Mouse (Mus musculus): Measurements from ENCODE around the gene Creb5. TPM values are rescaled to one million over a fixed set of nuclear protein-coding genes. Genes with fewer than 3 reads are reported as not detected.

The Creb5 gene
- polyA plus RNA-seq, 1 experiment from 2014 or later = 0.20 TPM

GRCm38 (mm10) chr6:53429368-53429767, 142.3 kb downstream of the Creb5 start:
- no peak overlapping the region for H3K9ac ChIP-seq (replicated peaks)
- ATAC-seq (no peak), DNase-seq (no peak)
- no peak for TF ChIP-seq CTCF (IDR thresholded peaks at IDR 0.05; ENCODE audit: low read depth)
- no peak for TF ChIP-seq EP300 (IDR thresholded peaks at IDR 0.05; ENCODE audit: low read depth)
- no peak overlapping the region for H3K4me3 ChIP-seq (ENCODE audit: low read depth, low read length)
- peaks cover 14% of the 10 kb centered on the region for H3K27me3 ChIP-seq (ENCODE audit: insufficient read depth, low read length)
- 71% methylated on average over 7 of the region's 7 CpGs for WGBS (ENCODE audit: insufficient replicate concordance)
- H3K27ac ChIP-seq (ENCODE audit: low read depth) = no peak overlapping the region
- no peaks in the 10 kb centered on the region for H3K4me1 ChIP-seq (ENCODE audit: insufficient read depth)
- no peaks in the 10 kb centered on the region for H3K36me3 ChIP-seq (replicated peaks; ENCODE audit: insufficient read depth, low read length)
- no peaks in the 10 kb centered on the region for H3K9me3 ChIP-seq (ENCODE audit: low read length)
- no peak overlapping the region for H3K4me2 ChIP-seq (ENCODE audit: low read depth, low read length)

- WGBS (ENCODE audit: insufficient replicate concordance) = 64% methylated on average over 4 of the region's 4 CpGs
- Histone ChIP-seq H3K4me1 (ENCODE audit: insufficient read depth) (no peaks in the 10 kb centered on the region), H3K36me3 (replicated peaks; ENCODE audit: insufficient read depth, low read length) (no peaks in the 10 kb centered on the region), H3K4me2 (ENCODE audit: low read depth, low read length) (no peak overlapping the region), H3K27me3 (ENCODE audit: insufficient read depth, low read length) (peaks cover 14% of the 10 kb centered on the region), H3K4me3 (ENCODE audit: low read depth, low read length) (no peak overlapping the region), H3K9me3 (ENCODE audit: low read length) (no peaks in the 10 kb centered on the region), H3K9ac (replicated peaks) (no peak overlapping the region), H3K27ac (ENCODE audit: low read depth) (no peak overlapping the region)
- no peak for ATAC-seq
- TF ChIP-seq CTCF (IDR thresholded peaks at IDR 0.05; ENCODE audit: low read depth) = no peak
- no peak for TF ChIP-seq EP300 (IDR thresholded peaks at IDR 0.05; ENCODE audit: low read depth)
- DNase-seq = no peak
Observed at GRCm38 (mm10) chr6:53429891-53430290, 142.8 kb downstream of the Creb5 start.

DNA sequence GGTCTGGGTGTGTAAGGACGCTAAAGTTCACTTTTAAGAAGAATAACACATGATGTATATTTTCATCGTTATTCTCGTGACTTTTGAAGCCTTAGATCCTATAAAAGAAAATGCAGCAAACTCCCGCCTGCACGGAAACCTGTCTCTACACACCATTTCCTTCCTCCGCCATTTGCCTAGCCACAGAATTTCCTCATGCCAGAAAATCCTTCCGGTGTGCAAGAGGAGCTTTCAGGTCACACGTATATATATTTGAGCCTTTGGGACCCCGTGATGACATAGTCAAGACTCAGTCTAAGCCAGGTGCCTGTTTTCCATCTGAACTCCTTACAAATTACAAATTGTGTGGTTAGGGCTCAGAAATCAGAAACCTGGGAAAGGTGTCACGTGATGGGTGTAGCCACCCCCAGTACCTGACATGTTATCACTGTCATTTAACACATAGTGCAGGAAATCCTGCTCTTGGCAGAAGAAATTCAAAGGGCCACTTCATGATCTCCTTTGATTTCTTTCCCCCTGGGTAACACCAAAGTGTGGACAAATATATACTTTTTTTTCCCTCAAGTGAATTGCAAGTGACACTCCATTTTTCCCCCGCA, 158.9 kb downstream of the Creb5 start:
- DNase-seq = peak; percentile 31
- no peaks in the 10 kb centered on the region for H3K9me3 ChIP-seq (ENCODE audit: low read length)
- H3K4me3 ChIP-seq (ENCODE audit: low read depth, low read length) = no peak overlapping the region
- H3K4me1 ChIP-seq (ENCODE audit: insufficient read depth) = peaks cover 12% of the 10 kb centered on the region
- TF ChIP-seq CTCF (IDR thresholded peaks at IDR 0.05; ENCODE audit: low read depth) (no peak), EP300 (IDR thresholded peaks at IDR 0.05; ENCODE audit: low read depth) (no peak)
- 0 out of 2 replicates have a peak overlapping the region, but pooled peaks have one; percentile 11 for H3K27ac ChIP-seq (ENCODE audit: low read depth)
- H3K36me3 ChIP-seq (replicated peaks; ENCODE audit: insufficient read depth, low read length) = no peaks in the 10 kb centered on the region
- H3K9ac ChIP-seq (replicated peaks) = no peak overlapping the region
- 42% methylated on average over 11 of the region's 11 CpGs for WGBS (ENCODE audit: insufficient replicate concordance)
- no peak overlapping the region for H3K4me2 ChIP-seq (ENCODE audit: low read depth, low read length)
- ATAC-seq = no peak
- H3K27me3 ChIP-seq (ENCODE audit: insufficient read depth, low read length) = peaks cover 54% of the 10 kb centered on the region

GRCm38 (mm10) chr6:53447479-53447878, 160.4 kb downstream of the Creb5 start:
- no peak for TF ChIP-seq CTCF (IDR thresholded peaks at IDR 0.05; ENCODE audit: low read depth)
- TF ChIP-seq EP300 (IDR thresholded peaks at IDR 0.05; ENCODE audit: low read depth) = no peak
- Histone ChIP-seq H3K27ac (ENCODE audit: low read depth) (peak overlapping the region; percentile 51; the same call in 1 of the 2 replicates), H3K36me3 (replicated peaks; ENCODE audit: insufficient read depth, low read length) (no peaks in the 10 kb centered on the region), H3K27me3 (ENCODE audit: insufficient read depth, low read length) (peaks cover 60% of the 10 kb centered on the region), H3K4me1 (ENCODE audit: insufficient read depth) (peaks cover 12% of the 10 kb centered on the region), H3K4me2 (ENCODE audit: low read depth, low read length) (no peak overlapping the region), H3K9ac (replicated peaks) (no peak overlapping the region), H3K9me3 (ENCODE audit: low read length) (no peaks in the 10 kb centered on the region), H3K4me3 (ENCODE audit: low read depth, low read length) (no peak overlapping the region)
- 54% methylated on average over 9 of the region's 9 CpGs for WGBS (ENCODE audit: insufficient replicate concordance)
- DNase-seq = no peak
- no peak for ATAC-seq

DNA sequence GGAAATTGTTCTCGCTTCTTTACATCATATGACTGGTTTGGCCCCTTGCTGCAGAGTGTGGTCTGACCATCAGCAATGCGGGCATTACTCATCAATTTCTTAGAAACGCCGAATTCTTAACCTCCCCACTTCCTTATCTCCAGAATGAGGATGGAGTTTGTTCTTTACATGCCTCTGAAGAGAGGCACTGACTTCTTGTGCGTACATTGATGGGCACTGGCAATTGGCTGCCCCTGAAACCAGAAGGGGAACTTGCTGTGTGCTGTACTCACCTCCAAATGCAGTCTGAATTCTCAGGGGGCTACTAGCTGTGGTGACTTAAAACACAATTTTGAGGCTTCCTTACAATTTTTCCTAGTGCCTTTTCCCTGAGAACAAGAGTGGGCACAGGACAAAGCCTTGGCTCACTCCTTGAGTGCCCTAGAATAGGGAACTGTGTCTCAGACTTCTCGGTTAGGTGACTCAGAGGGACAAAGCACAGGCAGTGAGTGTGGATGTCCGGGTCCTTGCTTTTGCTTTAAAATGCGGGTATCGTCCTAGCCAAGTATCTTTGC, 161.3 kb downstream of the Creb5 start:
- no peak overlapping the region for H3K4me3 ChIP-seq (ENCODE audit: low read depth, low read length)
- no peak for TF ChIP-seq EP300 (IDR thresholded peaks at IDR 0.05; ENCODE audit: low read depth)
- TF ChIP-seq CTCF (IDR thresholded peaks at IDR 0.05; ENCODE audit: low read depth) = no peak
- 31% methylated on average over 9 of the region's 9 CpGs for WGBS (ENCODE audit: insufficient replicate concordance)
- H3K4me1 ChIP-seq (ENCODE audit: insufficient read depth) = peaks cover 12% of the 10 kb centered on the region
- H3K4me2 ChIP-seq (ENCODE audit: low read depth, low read length) = no peak overlapping the region
- H3K27ac ChIP-seq (ENCODE audit: low read depth) = peak overlapping the region; percentile 51
- H3K9ac ChIP-seq (replicated peaks) = no peak overlapping the region
- no peaks in the 10 kb centered on the region for H3K36me3 ChIP-seq (replicated peaks; ENCODE audit: insufficient read depth, low read length)
- peak; percentile 48 for ATAC-seq
- peaks cover 67% of the 10 kb centered on the region for H3K27me3 ChIP-seq (ENCODE audit: insufficient read depth, low read length)
- no peak for DNase-seq
- no peaks in the 10 kb centered on the region for H3K9me3 ChIP-seq (ENCODE audit: low read length)

DNA sequence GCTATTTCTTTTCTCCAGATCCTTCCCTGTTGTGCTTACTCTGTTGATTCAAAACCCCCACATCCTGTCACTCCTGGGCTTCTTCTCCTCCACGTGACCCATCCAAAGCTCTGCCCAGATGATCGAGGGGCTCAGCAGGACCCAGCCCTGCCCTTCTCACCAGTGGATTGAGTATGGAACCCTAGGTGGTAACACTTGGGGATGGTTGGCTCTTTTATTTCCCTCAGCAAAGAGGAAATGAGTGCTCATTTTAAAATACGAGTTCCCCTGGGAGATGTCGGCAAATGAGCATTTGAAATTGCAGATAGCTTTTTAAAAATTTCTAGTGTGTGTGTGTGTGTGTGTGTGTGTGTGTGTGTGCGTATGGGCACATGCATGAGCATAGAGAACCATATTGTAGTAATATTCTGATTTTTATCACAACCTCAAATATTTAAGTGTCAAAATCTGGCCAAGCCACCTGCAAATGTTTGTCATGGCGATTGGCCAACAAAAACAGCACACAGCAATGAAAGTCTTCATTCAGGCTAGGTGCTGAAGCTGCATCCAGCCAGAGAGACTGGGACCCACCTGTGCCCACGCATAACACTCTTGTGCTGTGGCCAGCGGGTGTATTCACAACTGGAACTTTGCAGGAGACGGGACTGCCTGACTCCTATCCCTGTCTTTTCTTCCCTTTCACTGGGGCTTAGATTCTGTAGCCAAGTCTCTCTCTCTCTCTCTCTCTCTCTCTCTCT, 162.5 kb downstream of the Creb5 start:
- TF ChIP-seq EP300 (IDR thresholded peaks at IDR 0.05; ENCODE audit: low read depth) (no peak), CTCF (IDR thresholded peaks at IDR 0.05; ENCODE audit: low read depth) (no peak)
- Histone ChIP-seq H3K4me3 (ENCODE audit: low read depth, low read length) (no peak overlapping the region), H3K9ac (replicated peaks) (no peak overlapping the region), H3K27ac (ENCODE audit: low read depth) (peak overlapping the region; percentile 44; the same call in 1 of the 2 replicates), H3K27me3 (ENCODE audit: insufficient read depth, low read length) (peaks cover 74% of the 10 kb centered on the region), H3K36me3 (replicated peaks; ENCODE audit: insufficient read depth, low read length) (no peaks in the 10 kb centered on the region), H3K4me1 (ENCODE audit: insufficient read depth) (peaks cover 12% of the 10 kb centered on the region), H3K4me2 (ENCODE audit: low read depth, low read length) (no peak overlapping the region), H3K9me3 (ENCODE audit: low read length) (no peaks in the 10 kb centered on the region)
- ATAC-seq (no peak), DNase-seq (peak; percentile 32)
- 49% methylated on average over 9 of the region's 9 CpGs for WGBS (ENCODE audit: insufficient replicate concordance)
